Mouse (Mus musculus): Measurements from ENCODE around the gene Sbp. TPM values are rescaled to one million over a fixed set of nuclear protein-coding genes. Genes with fewer than 3 reads are reported as not detected.

Gene Sbp
- total and polyA plus RNA-seq, 3 experiments: not detected

DNA sequence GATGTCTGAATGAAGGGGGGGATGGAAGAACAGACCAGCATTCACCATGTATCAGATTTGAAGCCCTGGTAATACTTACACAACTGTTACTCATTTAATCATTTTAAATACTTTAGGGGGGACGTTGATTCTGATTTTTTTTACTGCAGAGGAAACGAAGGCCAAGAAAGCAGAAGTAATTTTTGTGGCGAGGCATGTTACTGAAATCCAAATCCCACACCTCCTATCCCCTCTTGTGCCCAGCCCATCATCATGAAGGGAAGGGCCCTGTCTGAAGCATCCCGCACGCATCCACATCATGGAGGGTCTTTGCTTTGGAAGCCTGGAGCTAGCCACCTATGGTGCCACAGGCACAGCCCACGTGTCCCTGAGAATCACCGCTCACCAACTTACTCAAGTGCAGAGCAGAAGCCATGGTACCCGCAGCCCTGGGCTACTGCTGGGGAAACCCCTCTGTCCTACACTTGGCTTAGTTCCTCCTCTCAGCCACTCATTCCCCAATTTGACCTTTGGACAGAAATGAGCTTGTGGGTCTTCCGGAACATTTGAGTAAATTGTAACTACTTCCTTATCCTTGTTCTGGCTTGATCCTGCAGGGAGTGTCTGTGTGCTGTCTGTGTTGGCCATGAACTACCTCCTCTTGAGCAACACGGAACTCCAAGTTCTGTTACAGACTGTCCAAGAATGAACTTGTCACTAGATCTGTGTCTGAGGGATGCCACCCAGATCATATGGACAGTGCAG lies 25.4 kb downstream of the Sbp start (continued):
- TF ChIP-seq JUN (IDR thresholded peaks at IDR 0.05; ENCODE audit: insufficient read depth, low read depth, low read length): peak; percentile 61; the same call in 1 of the 2 replicates

DNA sequence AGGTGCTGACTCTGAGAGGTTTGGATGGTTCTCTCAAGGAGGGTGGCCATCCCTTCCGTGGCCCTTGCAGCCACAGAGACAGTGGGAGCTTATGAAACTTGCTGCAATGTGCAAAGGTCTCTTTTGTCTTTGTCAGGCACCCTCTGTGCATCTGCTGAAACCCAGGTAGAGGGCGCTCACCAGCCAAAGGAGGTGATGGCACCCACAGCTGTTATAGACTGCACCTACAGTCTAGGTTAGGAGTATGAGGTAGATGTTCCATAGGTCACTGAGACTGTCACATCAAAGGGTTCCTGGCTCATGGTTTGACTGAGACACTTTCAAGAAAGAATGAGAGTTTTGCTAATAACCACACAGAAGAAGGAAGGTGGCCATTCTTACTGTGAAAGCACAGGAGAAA lies 27.3 kb downstream of the Sbp start:
- no peak overlapping the region for H3K9ac ChIP-seq (ENCODE audit: insufficient read depth, low read depth)
- H3K4me3 ChIP-seq (replicated peaks in 1 of 3; ENCODE audit: low read depth in 2 of 3, low read length in 2 of 3, poor library complexity in 1 of 3): no peak overlapping the region
- in situ Hi-C loops (cut with MboI; ENCODE audit: low pct_ligation_motif_present, low pct_unique_long_range_greater_than_20kb, low sequenced_read_pairs) (loop anchor here (10.0 kb wide), 3 partner anchors 104 to 304 kb away; partner anchors contain the start of genes Bicdl2, Flywch1 and Prss21), dilution Hi-C loops (cut with MboI; ENCODE audit: extremely low pct_ligation_motif_present, extremely low pct_unique_long_range_greater_than_20kb, low sequenced_read_pairs) (no loop called here)
- no peak overlapping the region for H3K27ac ChIP-seq (ENCODE audit: insufficient read depth, low read depth)
- no peaks in the 10 kb centered on the region for H3K27me3 ChIP-seq (replicated peaks)
- H3K9me3 ChIP-seq (replicated peaks; ENCODE audit: low read length): no peaks in the 10 kb centered on the region
- H3K4me2 ChIP-seq (ENCODE audit: insufficient read depth, low read depth, poor library complexity, severe bottlenecking): no peak overlapping the region
- peaks cover 21 to 41% of the 10 kb centered on the region in 2 experiments for H3K4me1 ChIP-seq (ENCODE audit: control insufficient read depth in 1 of 2, insufficient read depth in 2 of 2)
- H3K36me3 ChIP-seq (replicated peaks in 1 of 2; ENCODE audit: control insufficient read depth in 1 of 2, insufficient read depth in 1 of 2, low read length in 1 of 2): no peaks in the 10 kb centered on the region
- H3K79me2 ChIP-seq (replicated peaks; ENCODE audit: control insufficient read depth, extremely low read depth, insufficient read depth, poor library complexity, severe bottlenecking): no peaks in the 10 kb centered on the region
- peak; percentile 31 for DNase-seq (ENCODE audit: extremely low read depth)
- TF ChIP-seq POLR2AphosphoS2 (IDR thresholded peaks at IDR 0.05; ENCODE audit: low read depth, low read length) (no peak), TCF12 (IDR thresholded peaks at IDR 0.05; ENCODE audit: low read depth, low read length) (no peak), CHD1 (IDR thresholded peaks at IDR 0.05; ENCODE audit: low read depth, low read length) (no peak), ZMIZ1 (IDR thresholded peaks at IDR 0.05; ENCODE audit: low read depth, low read length) (no peak), POLR2A (IDR thresholded peaks at IDR 0.05; ENCODE audit: low read depth, low read length) (no peak), MXI1 (IDR thresholded peaks at IDR 0.05; ENCODE audit: low read depth, low read length) (no peak), MEF2A (IDR thresholded peaks at IDR 0.05; ENCODE audit: borderline replicate concordance, low read depth, low read length) (no peak), ZKSCAN1 (IDR thresholded peaks at IDR 0.05; ENCODE audit: borderline replicate concordance, low read depth, low read length) (no peak), MAFK (IDR thresholded peaks at IDR 0.05; ENCODE audit: insufficient replicate concordance, low read length) (no peak), ZNF384 (IDR thresholded peaks at IDR 0.05; ENCODE audit: low read depth, low read length) (no peak), CHD2 (IDR thresholded peaks at IDR 0.05; ENCODE audit: low read length) (no peak), BHLHE40 (IDR thresholded peaks at IDR 0.05; ENCODE audit: low read depth, low read length) (no peak), SIN3A (IDR thresholded peaks at IDR 0.05; ENCODE audit: low read length) (peak; percentile 55; the same call in 1 of the 2 replicates), RAD21 (IDR thresholded peaks at IDR 0.05; ENCODE audit: low read depth, low read length) (peak; percentile 28), USF1 (IDR thresholded peaks at IDR 0.05; ENCODE audit: low read depth, low read length) (no peak), USF2 (conservative IDR thresholded peaks at IDR 0.05; ENCODE audit: low read depth, low read length) (no peak), UBTF (IDR thresholded peaks at IDR 0.05; ENCODE audit: low read depth, low read length) (no peak), MAZ (IDR thresholded peaks at IDR 0.05; ENCODE audit: low read depth, low read length) (no peak), ETS1 (conservative IDR thresholded peaks at IDR 0.05; ENCODE audit: low read depth, low read length) (no peak), ZC3H11A (IDR thresholded peaks at IDR 0.05; ENCODE audit: low read depth, low read length) (no peak), HCFC1 (IDR thresholded peaks at IDR 0.05; ENCODE audit: low read depth, low read length) (no peak), PAX5 (IDR thresholded peaks at IDR 0.05; ENCODE audit: low read length) (no peak), E2F4 (IDR thresholded peaks at IDR 0.05; ENCODE audit: insufficient replicate concordance, low read depth, low read length) (no peak), JUND (conservative IDR thresholded peaks at IDR 0.05; ENCODE audit: low read depth, low read length) (no peak; the same call in 1 of the 2 replicates), KAT2A (IDR thresholded peaks at IDR 0.05; ENCODE audit: insufficient replicate concordance, low read length) (no peak), NELFE (IDR thresholded peaks at IDR 0.05; ENCODE audit: low read depth, low read length) (no peak), JUN (IDR thresholded peaks at IDR 0.05; ENCODE audit: insufficient read depth, low read depth, low read length) (no peak; the same call in 1 of the 2 replicates), MAX (IDR thresholded peaks at IDR 0.05; ENCODE audit: low read length) (no peak), IRF4 (IDR thresholded peaks at IDR 0.05; ENCODE audit: low read depth, low read length) (0 out of 2 replicates have a peak, but pooled peaks have one; percentile 9), ELF1 (IDR thresholded peaks at IDR 0.05; ENCODE audit: low read depth, low read length) (no peak), MYC (IDR thresholded peaks at IDR 0.05; ENCODE audit: low read depth, low read length) (no peak), NRF1 (IDR thresholded peaks at IDR 0.05; ENCODE audit: low read depth, low read length) (no peak), RCOR1 (conservative IDR thresholded peaks at IDR 0.05; ENCODE audit: low read depth, low read length) (no peak), GABPA (IDR thresholded peaks at IDR 0.05; ENCODE audit: insufficient replicate concordance, low read depth, low read length) (no peak), EP300 (IDR thresholded peaks at IDR 0.05; ENCODE audit: low read length) (no peak; the same call in 1 of the 2 replicates), TBP (conservative IDR thresholded peaks at IDR 0.05; ENCODE audit: low read depth, low read length) (no peak), SMC3 (IDR thresholded peaks at IDR 0.05; ENCODE audit: low read depth, low read length) (peak; percentile 43)

Data from CH12.LX (cell line).